Mouse (Mus musculus): ENCODE results near the gene Dynlt3.

DNA sequence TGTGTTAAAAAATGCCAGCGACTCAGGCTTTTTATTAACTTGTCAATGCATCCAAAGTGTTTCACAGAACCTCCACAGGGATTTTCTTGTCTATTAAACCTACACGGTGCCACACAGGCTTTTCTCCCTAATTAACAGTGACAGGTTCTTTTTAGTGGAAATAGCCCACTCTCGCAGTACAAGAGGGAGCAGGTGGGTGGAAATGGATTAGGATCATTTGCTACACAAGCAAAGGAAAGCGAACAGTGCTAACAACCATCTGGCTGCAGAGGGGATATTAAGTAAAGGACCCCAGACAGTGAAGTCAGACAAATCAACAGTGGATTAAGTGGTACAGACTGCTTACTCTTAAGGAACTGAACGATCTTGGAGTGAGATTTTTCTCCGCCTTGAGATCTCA lies 33.2 kb upstream of the Dynlt3 start:
- TF ChIP-seq POLR2A (IDR thresholded peaks at IDR 0.05; ENCODE audit: insufficient read depth, low read depth, low read length) (no peak), CTCF (IDR thresholded peaks at IDR 0.05; ENCODE audit: insufficient read depth, low read depth, low read length) (no peak)
